Mouse (Mus musculus) heart, adult 2 months (tissue): ENCODE measurements around the gene Kxd1.

Source experiments
- CTCF ChIP-seq: fragments of 200-600 bp; IDR thresholded peaks from 2 replicates; pipeline ENCODE4 v1.8.1; 2022; ENCODE audit warnings: antibody characterized with exemption, mild to moderate bottlenecking, moderate library complexity
- EP300 ChIP-seq: fragments of 200-500 bp; IDR thresholded peaks from 2 replicates; pipeline ENCODE4 v1.6.1; 2011; ENCODE audit warnings: low read depth, low read length, control low read depth; ENCODE audit not compliant: insufficient read depth
- POLR2A ChIP-seq: fragments of 200-500 bp; IDR thresholded peaks from 2 replicates; pipeline ENCODE4 v1.6.1; 2011; ENCODE audit warnings: mild to moderate bottlenecking, low read depth, low read length, control low read depth; ENCODE audit not compliant: insufficient read depth

DNA sequence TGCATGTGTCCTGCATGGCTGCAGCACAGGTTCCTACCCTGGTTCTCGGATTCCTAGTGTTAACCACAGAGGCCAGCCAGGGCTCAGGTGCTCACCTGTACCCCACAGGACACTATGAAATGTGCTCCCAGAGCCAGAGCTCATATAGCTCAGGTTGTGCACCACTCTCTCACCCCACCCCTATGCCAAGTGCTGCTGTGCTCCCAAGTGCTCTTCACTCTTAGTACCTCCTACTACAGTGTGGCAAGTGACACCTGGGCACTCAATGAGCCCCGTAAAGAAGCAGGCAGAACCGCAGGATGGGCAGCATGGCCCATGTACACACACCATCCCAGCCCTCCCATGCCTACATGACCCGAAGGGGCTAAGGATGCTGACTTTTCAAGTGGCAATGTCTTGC, 59.0 kb downstream of the Kxd1 start:
- no peak for TF ChIP-seq CTCF
- TF ChIP-seq POLR2A = no peak
- no peak for TF ChIP-seq EP300
